Mouse (Mus musculus) embryonic stem cell, embryonic (primary cell): Measurements from ENCODE around the gene Itpk1.

Source experiments
- CTCF ChIA-PET, 4 experiments: fragments of 300-600 bp in 2 of 4; fragments of 350-600 bp in 2 of 4; sonication (Branson Sonifier 250); formaldehyde crosslinking; loops; one replicate each; lab custom pipeline; 2022; ENCODE audit warnings: inconsistent platforms in 2 of 4; lab: Charles Lee
- POLR2A ChIA-PET, 4 experiments: fragments of 300-600 bp in 2 of 4; fragments of 350-600 bp in 2 of 4; sonication (Branson Sonifier 250); formaldehyde crosslinking; loops; one replicate each; lab custom pipeline; 2022; ENCODE audit warnings: antibody characterized with exemption in 4 of 4, inconsistent platforms in 1 of 4; lab: Charles Lee

Itpk1 gene

GRCm38 (mm10) chr12:102705216-102705871 lies 614 bp upstream of the Itpk1 start:
- POLR2A ChIA-PET: interaction anchor here (0.5 to 33.8 kb wide), 34 partner anchors 8 to 619 kb away, joined by 3 to 1125 read pairs (median 4); partner anchors contain the start of genes Gm28051 (in 2 of the 4), Gon7 (in 2 of the 4), Moap1 (in 2 of the 4) and Tmem251 (in 2 of the 4)
- CTCF ChIA-PET: interaction anchor here (0.5 to 6.0 kb wide), 37 partner anchors 8 to 386 kb away, joined by 3 to 58 read pairs (median 4); partner anchors contain the start of genes Moap1 (in 2 of the 4), Tmem251 (in 2 of the 4), Gm28051 (in 1 of the 4) and Golga5 (in 1 of the 4)

GRCm38 (mm10) chr12:102703921-102704408 lies 765 bp downstream of the Itpk1 start:
- CTCF ChIA-PET: interaction anchor here (0.6 to 7.6 kb wide), 29 partner anchors 10 to 264 kb away, joined by 3 to 68 read pairs (median 5); partner anchors contain the start of genes Lgmn (in 1 of the 4), Moap1 (in 1 of the 4) and Tmem251 (in 1 of the 4)
- POLR2A ChIA-PET: interaction anchor here in 3 of 4 experiments (0.5 to 33.8 kb wide), 23 partner anchors 8 to 264 kb away, joined by 3 to 1125 read pairs (median 4); partner anchors contain the start of genes Lgmn (in 2 of the 3), Gm28051 (in 1 of the 3), Gon7 (in 1 of the 3) and Moap1 (in 1 of the 3)

GRCm38 (mm10) chr12:102703441-102703840 lies 1.3 kb downstream of the Itpk1 start:
- ChIA-PET POLR2A (interaction anchor here in 3 of 4 experiments (0.8 to 33.8 kb wide), 25 partner anchors 10 to 264 kb away, joined by 3 to 1125 read pairs (median 4); partner anchors contain the start of genes Lgmn (in 2 of the 3), Moap1 (in 2 of the 3), Tmem251 (in 2 of the 3) and Gm28051 (in 1 of the 3)), CTCF (interaction anchor here (0.6 to 7.6 kb wide), 50 partner anchors 9 to 264 kb away, joined by 3 to 68 read pairs (median 5); partner anchors contain the start of genes Lgmn (in 1 of the 4), Moap1 (in 1 of the 4) and Tmem251 (in 1 of the 4))

- ChIA-PET CTCF (interaction anchor here (0.6 to 7.6 kb wide), 70 partner anchors 8 to 541 kb away, joined by 3 to 68 read pairs (median 4); partner anchors contain the start of genes Lgmn (in 1 of the 4), Moap1 (in 1 of the 4) and Tmem251 (in 1 of the 4)), POLR2A (interaction anchor here (0.6 to 33.8 kb wide), 28 partner anchors 11 to 360 kb away, joined by 3 to 1125 read pairs (median 4); partner anchors contain the start of genes Moap1 (in 2 of the 4), Tmem251 (in 2 of the 4), Gm28051 (in 1 of the 4) and Golga5 (in 1 of the 4))
Measured at GRCm38 (mm10) chr12:102703111-102703412, 1.7 kb downstream of the Itpk1 start.

GRCm38 (mm10) chr12:102702356-102703110 lies 2.2 kb downstream of the Itpk1 start:
- POLR2A ChIA-PET: interaction anchor here (0.6 to 33.8 kb wide), 33 partner anchors 10 to 360 kb away, joined by 3 to 1125 read pairs (median 4); partner anchors contain the start of genes Gm28051 (in 1 of the 4), Golga5 (in 1 of the 4), Gon7 (in 1 of the 4) and Lgmn (in 1 of the 4)
- CTCF ChIA-PET: interaction anchor here (0.5 to 7.6 kb wide), 77 partner anchors 8 to 728 kb away, joined by 3 to 68 read pairs (median 4); partner anchors contain the start of genes Lgmn (in 1 of the 4), Moap1 (in 1 of the 4) and Tmem251 (in 1 of the 4)

GRCm38 (mm10) chr12:102701691-102702207 lies 3.0 kb downstream of the Itpk1 start:
- ChIA-PET POLR2A (interaction anchor here (0.5 to 33.8 kb wide), 26 partner anchors 10 to 233 kb away, joined by 3 to 1125 read pairs (median 4); partner anchors contain the start of genes Gm28051 (in 1 of the 4), Golga5 (in 1 of the 4) and Gon7 (in 1 of the 4)), CTCF (interaction anchor here (0.6 to 7.6 kb wide), 27 partner anchors 8 to 528 kb away, joined by 3 to 68 read pairs (median 5); no protein-coding TSS in a partner anchor)

- CTCF ChIA-PET: interaction anchor here (0.5 to 7.6 kb wide), 8 partner anchors 9 to 284 kb away, joined by 3 to 68 read pairs (median 5); no protein-coding TSS in a partner anchor
- POLR2A ChIA-PET: interaction anchor here in 2 of 4 experiments (0.6 to 33.8 kb wide), 12 partner anchors 8 to 141 kb away, joined by 3 to 1125 read pairs (median 4); partner anchors contain the start of genes Moap1 (in 1 of the 2) and Tmem251 (in 1 of the 2)
Measured at GRCm38 (mm10) chr12:102700453-102700852, 4.3 kb downstream of the Itpk1 start.

GRCm38 (mm10) chr12:102699156-102699555 lies 5.6 kb downstream of the Itpk1 start:
- CTCF ChIA-PET: interaction anchor here in 2 of 4 experiments (0.7 to 7.6 kb wide), 2 partner anchors 22 to 23 kb away, joined by 3 to 68 read pairs; no protein-coding TSS in a partner anchor
- POLR2A ChIA-PET: interaction anchor here in 2 of 4 experiments (0.6 to 33.8 kb wide), 12 partner anchors 9 to 140 kb away, joined by 3 to 1125 read pairs (median 4); partner anchors contain the start of genes Moap1 (in 1 of the 2) and Tmem251 (in 1 of the 2)

GRCm38 (mm10) chr12:102698089-102698684 lies 6.5 kb downstream of the Itpk1 start:
- POLR2A ChIA-PET: interaction anchor here in 3 of 4 experiments (0.6 to 33.8 kb wide), 10 partner anchors 8 to 202 kb away, joined by 3 to 1125 read pairs (median 6); no protein-coding TSS in a partner anchor

GRCm38 (mm10) chr12:102697381-102697780 lies 7.3 kb downstream of the Itpk1 start:
- ChIA-PET CTCF (interaction anchor here in 1 of 4 experiments (1.0 to 7.6 kb wide), 4 partner anchors 16 to 100 kb away, joined by 3 to 68 read pairs (median 4); no protein-coding TSS in a partner anchor), POLR2A (interaction anchor here (0.5 to 33.8 kb wide), 14 partner anchors 8 to 143 kb away, joined by 3 to 1125 read pairs (median 6); partner anchors contain the start of gene Chga (in 1 of the 4))

More at GRCm38 (mm10) chr12:102698089-102698684, 6.5 kb downstream of the Itpk1 start:
- CTCF ChIA-PET: interaction anchor here in 2 of 4 experiments (1.0 to 7.6 kb wide), 3 partner anchors 22 to 61 kb away, joined by 3 to 68 read pairs (median 4); no protein-coding TSS in a partner anchor

- CTCF ChIA-PET: interaction anchor here in 1 of 4 experiments (1.0 to 7.6 kb wide), 5 partner anchors 13 to 100 kb away, joined by 3 to 68 read pairs (median 4); no protein-coding TSS in a partner anchor
- POLR2A ChIA-PET: interaction anchor here (0.5 to 33.8 kb wide), 16 partner anchors 9 to 142 kb away, joined by 3 to 1125 read pairs (median 6); partner anchors contain the start of gene Chga (in 1 of the 4)
Measured at GRCm38 (mm10) chr12:102696635-102697354, 7.9 kb downstream of the Itpk1 start.

GRCm38 (mm10) chr12:102695369-102696239 lies 9.1 kb downstream of the Itpk1 start:
- ChIA-PET CTCF (interaction anchor here in 3 of 4 experiments (0.5 to 1.8 kb wide), 4 partner anchors 9 to 235 kb away, joined by 3 to 5 read pairs (median 4); partner anchors contain the start of gene Itpk1 (in 2 of the 3)), POLR2A (interaction anchor here in 2 of 4 experiments (0.7 to 33.8 kb wide), 13 partner anchors 9 to 73 kb away, joined by 3 to 1125 read pairs (median 5); partner anchors contain the start of genes Itpk1 (in 2 of the 2) and Tmem251 (in 1 of the 2))

- ChIA-PET POLR2A (interaction anchor here in 3 of 4 experiments (0.6 to 33.8 kb wide), 10 partner anchors 9 to 79 kb away, joined by 3 to 1125 read pairs (median 6); partner anchors contain the start of genes Itpk1 (in 1 of the 3), Moap1 (in 1 of the 3) and Tmem251 (in 1 of the 3)), CTCF (interaction anchor here in 3 of 4 experiments (0.6 to 2.1 kb wide), 6 partner anchors 10 to 219 kb away, joined by 3 to 7 read pairs (median 6); no protein-coding TSS in a partner anchor)
Measured at GRCm38 (mm10) chr12:102691761-102692160, 13.0 kb downstream of the Itpk1 start.
